Mouse (Mus musculus) small intestine, adult 2 months (tissue): ENCODE results near the gene Ctsa.

Source experiments
- CTCF ChIP-seq: fragments of 200-500 bp; IDR thresholded peaks from 2 replicates; pipeline ENCODE4 v1.5.1; 2012; ENCODE audit warnings: low read depth, mild to moderate bottlenecking, control low read depth, inconsistent platforms, low read length, moderate library complexity, mixed read lengths; ENCODE audit not compliant: insufficient replicate concordance, insufficient read length; ENCODE audit errors: extremely low read depth
- POLR2A ChIP-seq: fragments of 200-500 bp; IDR thresholded peaks from 2 replicates; pipeline ENCODE4 v1.6.1; 2012; ENCODE audit warnings: low read depth, mild to moderate bottlenecking, control low read depth, inconsistent platforms, low read length, moderate library complexity

- no peak for TF ChIP-seq CTCF
- TF ChIP-seq POLR2A, result no peak
These were observed 8.7 kb upstream of the Ctsa start for GRCm38 (mm10) chr2:164823969-164824368.
